Mouse (Mus musculus) bone marrow, adult 2 months (tissue): ENCODE results near the gene Fam20b. TPM values are rescaled to one million over a fixed set of nuclear protein-coding genes. Genes with fewer than 3 reads are reported as not detected.

Experiments
- H3K27ac ChIP-seq: fragments of 200-500 bp; 2 replicates; pipeline ENCODE4 v1.5.1; 2012; ENCODE audit warnings: low read depth, mild to moderate bottlenecking, control low read depth, inconsistent platforms, low read length; ENCODE audit not compliant: control insufficient read depth, poor library complexity, insufficient read depth
- H3K4me1 ChIP-seq: fragments of 200-500 bp; 2 replicates; pipeline ENCODE4 v1.6.1; 2011; ENCODE audit warnings: low read length; ENCODE audit not compliant: control insufficient read depth, insufficient read depth
- H3K4me3 ChIP-seq: fragments of 200-500 bp; replicated peaks from 2 replicates; pipeline ENCODE3; 2011; ENCODE audit warnings: mild to moderate bottlenecking, low read depth, low read length, control low read depth; ENCODE audit not compliant: control insufficient read depth
- CTCF ChIP-seq: fragments of 200-500 bp; IDR thresholded peaks from 2 replicates; pipeline ENCODE4 v1.5.1; 2011; ENCODE audit warnings: low read length, control low read depth; ENCODE audit not compliant: control insufficient read depth, insufficient read depth
- POLR2A ChIP-seq: fragments of 200-500 bp; IDR thresholded peaks from 2 replicates; pipeline ENCODE4 v1.6.1; 2011; ENCODE audit warnings: low read depth, mild to moderate bottlenecking, control low read depth, low read length, borderline replicate concordance; ENCODE audit not compliant: control insufficient read depth
- WGBS: fragments of 180-500 bp; shearing (Covaris S2); methylation state at CpG from one replicate; pipeline ENCODE4 v1.1.7; 2018; 5-methylcytosine and 5-hydroxymethylcytosine counted together
- polyA plus RNA-seq: library from polyadenylated mRNA; stranded (reverse); fragments of >200 nt; gene quantifications from 2 replicates; pipeline ENCODE4 v1.2.4, GENCODE M21; 2011; ENCODE audit warnings: low replicate concordance; ENCODE audit not compliant: missing spikeins, insufficient read depth, insufficient read length

The Fam20b gene
- polyA plus RNA-seq, 1 experiment: 9.4 TPM

DNA sequence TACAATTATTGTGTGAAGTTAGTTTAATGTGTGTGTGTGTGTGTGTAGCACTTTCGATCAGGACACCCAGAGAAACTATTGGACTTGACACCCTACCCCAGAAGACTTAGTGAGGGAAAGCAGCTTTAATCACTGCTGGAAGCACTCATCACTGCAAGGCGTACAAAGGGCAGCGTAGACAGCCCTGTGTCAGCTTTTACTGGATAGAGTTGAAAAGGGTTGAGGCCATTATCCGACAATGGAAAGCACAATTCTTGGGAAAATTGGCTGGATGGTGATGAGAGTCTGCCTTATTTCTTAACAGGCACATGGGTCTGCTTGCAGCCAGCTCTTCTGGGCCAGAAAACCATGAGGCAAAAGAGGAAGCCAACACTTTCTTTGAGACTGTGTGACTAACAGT lies 1.2 kb upstream of the Fam20b start:
- TF ChIP-seq POLR2A (no peak), CTCF (no peak)
- Histone ChIP-seq H3K27ac (no peak overlapping the region), H3K4me1 (peaks cover 6% of the 10 kb centered on the region), H3K4me3 (no peak overlapping the region)
- WGBS: 86% methylated on average over 4 of the region's 4 CpGs

DNA sequence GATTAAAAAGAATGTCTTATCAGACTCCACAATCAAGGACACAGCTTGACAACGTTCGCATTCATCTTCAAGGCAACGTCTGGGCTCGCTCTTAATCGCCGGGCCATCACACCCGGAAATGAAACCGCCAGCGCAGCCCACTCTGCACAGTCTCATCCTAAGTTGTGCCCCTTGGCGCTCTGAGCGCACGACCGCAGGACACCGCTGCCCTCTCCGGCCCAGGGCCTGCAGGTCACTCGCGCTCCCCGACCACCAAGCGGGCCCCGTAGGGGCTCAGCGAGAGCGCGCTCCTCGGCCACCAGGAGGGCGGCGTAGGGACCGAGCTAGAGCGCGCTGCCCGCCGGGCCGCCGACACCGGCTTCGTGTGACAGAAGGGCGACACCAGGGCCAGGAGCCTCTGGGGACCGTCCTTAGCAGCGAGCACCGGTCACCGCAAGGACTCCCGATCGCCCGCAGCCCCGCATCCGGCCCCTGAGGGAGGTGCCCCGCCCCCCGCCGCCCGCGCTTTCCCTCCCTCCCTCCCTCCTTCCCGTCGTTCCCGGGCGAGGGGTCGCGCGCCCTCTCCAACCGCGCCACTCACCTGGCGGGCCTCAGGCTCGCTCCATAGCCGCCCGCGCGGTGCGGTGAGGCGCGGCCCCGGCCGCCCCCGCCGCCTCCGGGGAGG lies 468 bp downstream of the Fam20b start:
- peaks cover 6% of the 10 kb centered on the region for H3K4me1 ChIP-seq
- peak overlapping the region; percentile 84 for H3K4me3 ChIP-seq
- TF ChIP-seq POLR2A: peak; percentile 43; the same call in 1 of the 2 replicates
- TF ChIP-seq CTCF: no peak
- H3K27ac ChIP-seq: peak overlapping the region; percentile 82
- under 1% methylated on average over 67 of the region's 73 CpGs for WGBS

DNA sequence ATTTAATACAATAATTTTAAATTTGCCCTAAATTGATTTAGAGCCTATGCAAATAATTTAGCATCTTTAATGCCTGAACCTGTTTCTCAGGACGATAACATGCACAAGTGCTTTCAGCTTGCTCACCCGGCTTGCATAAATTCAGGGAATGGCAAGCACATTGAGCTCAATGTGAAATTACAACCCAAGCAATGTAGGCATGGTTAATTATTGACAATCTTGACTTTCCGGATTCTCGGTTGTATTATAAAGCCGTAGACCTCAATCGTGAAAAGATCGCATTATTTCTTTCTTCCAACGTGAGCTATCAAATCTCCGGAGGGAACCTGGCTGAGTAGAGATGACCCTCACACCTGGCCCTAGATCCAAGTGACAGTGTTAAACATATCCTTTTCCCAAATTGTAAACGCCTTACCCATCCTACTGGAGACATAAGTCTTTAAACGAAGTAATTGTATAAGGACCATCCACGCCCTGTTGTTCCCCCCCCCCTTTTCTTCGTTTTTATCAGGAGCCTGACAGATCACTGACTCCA lies 1.1 kb downstream of the Fam20b start:
- TF ChIP-seq CTCF: no peak
- TF ChIP-seq POLR2A: no peak
- H3K27ac ChIP-seq: no peak overlapping the region
- peaks cover 6% of the 10 kb centered on the region for H3K4me1 ChIP-seq
- peak overlapping the region; percentile 84 for H3K4me3 ChIP-seq
- 13% methylated on average over 13 of the region's 13 CpGs for WGBS

DNA sequence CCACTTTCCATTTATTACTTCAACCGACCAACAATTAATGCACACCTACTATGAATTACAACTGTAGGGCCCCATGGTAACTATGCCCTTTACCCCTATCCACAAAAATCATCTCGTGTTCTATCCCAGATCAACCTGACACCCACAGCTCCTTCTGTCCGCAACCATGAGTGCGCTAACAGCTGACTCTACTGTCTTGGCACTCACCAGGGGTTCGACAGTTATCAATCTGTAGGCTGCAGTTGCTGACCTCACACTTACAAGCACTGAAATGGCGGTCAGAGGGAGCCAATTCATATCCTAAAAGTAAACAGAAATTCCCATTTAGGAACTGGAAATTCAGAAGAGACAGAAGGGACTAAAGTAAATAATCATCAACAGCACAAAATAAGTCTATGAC lies 2.2 kb downstream of the Fam20b start:
- 88% methylated on average over 6 of the region's 6 CpGs for WGBS
- no peak for TF ChIP-seq POLR2A
- TF ChIP-seq CTCF: no peak
- Histone ChIP-seq H3K27ac (no peak overlapping the region), H3K4me1 (peaks cover 6% of the 10 kb centered on the region), H3K4me3 (no peak overlapping the region)

DNA sequence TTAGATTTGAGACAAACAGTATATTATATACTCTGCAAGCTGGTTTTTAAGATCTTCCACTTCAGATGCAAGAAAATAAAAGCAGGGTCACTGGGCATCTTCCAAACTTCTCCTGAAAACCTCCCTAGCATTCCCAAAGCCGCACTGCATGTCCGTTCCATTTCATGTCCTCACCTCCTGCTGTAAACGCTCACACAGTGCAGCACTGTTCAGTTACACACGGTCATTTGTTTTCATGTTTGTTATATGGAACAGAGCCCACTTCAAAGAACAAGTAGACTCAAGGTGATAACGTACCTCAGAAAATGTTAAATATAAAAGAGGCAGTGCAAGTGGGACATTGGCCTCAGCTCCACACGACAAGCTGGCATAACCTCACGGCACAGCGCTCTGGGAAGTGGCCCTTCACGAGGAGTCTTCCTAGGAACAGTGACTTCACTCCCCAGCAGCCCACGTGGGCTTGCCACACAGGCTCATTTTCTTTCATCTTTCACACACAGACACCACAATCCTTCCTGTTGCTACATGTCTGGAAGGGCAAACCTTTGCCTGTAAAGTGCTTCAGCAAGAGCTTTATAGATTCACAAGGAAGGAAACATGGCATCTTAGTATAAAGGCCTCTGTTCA lies 8.3 kb downstream of the Fam20b start:
- H3K4me3 ChIP-seq: no peak overlapping the region
- peaks cover 5% of the 10 kb centered on the region for H3K4me1 ChIP-seq
- no peak overlapping the region for H3K27ac ChIP-seq
- 39% methylated on average over 10 of the region's 10 CpGs for WGBS
- no peak for TF ChIP-seq POLR2A
- no peak for TF ChIP-seq CTCF

DNA sequence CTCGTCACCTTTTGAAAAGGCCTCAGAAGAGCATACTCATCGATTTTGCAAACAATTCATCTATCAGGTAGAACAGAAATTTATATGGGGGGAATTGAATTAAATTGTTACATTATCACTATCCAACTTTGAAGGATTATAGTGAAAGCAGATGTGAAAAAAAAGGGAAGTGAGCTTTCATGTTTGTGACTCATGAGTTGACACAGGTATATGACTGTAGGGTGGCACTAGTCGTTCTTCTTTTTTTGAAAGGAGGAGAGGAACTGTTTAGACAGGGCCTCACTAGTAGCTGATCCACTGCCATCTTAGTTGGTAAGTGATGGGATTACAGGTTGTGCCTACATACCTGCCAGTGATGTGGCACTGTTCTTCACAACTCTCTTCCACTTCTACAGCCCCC lies 10.2 kb downstream of the Fam20b start:
- Histone ChIP-seq H3K27ac (no peak overlapping the region; the same call in 1 of the 2 replicates), H3K4me1 (peaks cover 5% of the 10 kb centered on the region), H3K4me3 (no peak overlapping the region)
- TF ChIP-seq CTCF (no peak), POLR2A (no peak)
- WGBS: 54% methylated on average over 3 of the region's 3 CpGs

DNA sequence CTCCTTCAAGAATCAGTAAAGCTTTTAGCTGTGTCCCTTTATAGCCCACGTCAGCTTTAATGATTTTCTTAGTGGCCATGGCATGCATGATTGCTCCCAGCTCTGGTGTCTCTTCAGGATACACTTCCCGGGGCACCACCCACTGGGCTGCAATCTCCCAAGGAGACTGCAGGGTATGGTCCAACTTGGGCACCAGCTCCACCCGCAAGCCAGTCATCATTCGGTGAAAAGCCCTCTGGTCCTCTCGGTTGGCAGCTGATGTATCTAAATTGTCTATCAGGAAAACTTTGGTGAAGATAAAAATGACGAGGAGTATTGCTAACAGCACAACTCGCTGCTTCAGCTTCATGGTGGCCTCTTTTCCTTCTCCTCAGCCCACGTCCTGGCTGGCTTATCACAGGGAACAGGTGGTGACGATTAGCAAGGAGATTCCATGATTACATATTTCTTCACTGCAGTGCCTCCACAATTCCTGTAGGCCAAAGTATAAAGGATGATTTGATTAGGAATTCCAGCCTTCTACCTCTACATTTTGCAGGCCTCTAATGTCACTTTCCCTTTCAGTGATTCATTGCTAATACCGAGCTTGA lies 13.1 kb downstream of the Fam20b start:
- H3K4me3 ChIP-seq: no peak overlapping the region
- TF ChIP-seq CTCF: no peak
- no peak for TF ChIP-seq POLR2A
- 72% methylated on average over 10 of the region's 10 CpGs for WGBS
- H3K27ac ChIP-seq: no peak overlapping the region
- peaks cover 5% of the 10 kb centered on the region for H3K4me1 ChIP-seq

DNA sequence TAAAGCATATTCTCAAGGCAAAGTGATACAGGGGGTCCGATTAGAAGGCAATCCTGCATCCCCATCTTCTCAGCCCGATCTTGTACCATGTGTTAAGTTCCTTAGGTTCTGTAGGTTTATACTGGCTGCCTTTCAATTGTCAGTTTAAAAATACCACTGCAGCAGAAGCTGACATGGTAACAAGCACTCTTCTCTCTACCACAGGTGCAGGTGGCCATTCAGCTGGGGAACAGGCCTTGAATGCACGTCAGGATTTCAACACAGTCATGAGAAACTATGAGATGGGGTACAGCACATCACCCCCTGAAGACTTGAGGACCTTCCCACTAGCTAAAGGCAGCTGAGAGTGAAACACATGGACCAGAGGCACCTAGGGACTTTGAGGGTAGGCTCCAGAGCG lies 15.4 kb downstream of the Fam20b start:
- WGBS: 83% methylated on average over 4 of the region's 4 CpGs
- H3K4me3 ChIP-seq: no peak overlapping the region
- TF ChIP-seq CTCF: no peak
- no peak for TF ChIP-seq POLR2A
- no peak overlapping the region for H3K27ac ChIP-seq
- no peaks in the 10 kb centered on the region; the same call in none of the 2 replicates for H3K4me1 ChIP-seq

DNA sequence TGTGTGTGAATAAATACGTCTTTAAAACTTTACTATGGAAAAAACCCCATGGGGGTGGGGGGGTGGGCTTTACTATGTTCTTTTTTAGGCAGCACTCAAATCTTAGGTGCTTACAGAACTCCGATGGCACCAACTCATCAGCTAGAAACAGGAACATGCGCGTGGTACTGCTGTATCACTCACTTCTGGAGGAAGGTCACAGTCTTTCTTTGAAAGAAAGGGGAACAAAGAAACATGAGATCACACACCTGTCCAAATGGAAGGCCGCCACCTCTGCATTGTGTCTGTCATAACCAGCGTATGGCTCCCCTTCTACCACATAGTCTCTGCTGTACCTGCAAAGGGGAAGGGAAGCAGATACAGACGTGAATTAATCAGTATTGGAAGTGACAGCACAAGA lies 16.7 kb downstream of the Fam20b start:
- no peak overlapping the region for H3K27ac ChIP-seq
- TF ChIP-seq POLR2A (no peak), CTCF (no peak)
- H3K4me3 ChIP-seq: no peak overlapping the region
- no peaks in the 10 kb centered on the region; the same call in 1 of the 2 replicates for H3K4me1 ChIP-seq
- WGBS: 87% methylated on average over 7 of the region's 7 CpGs
